Mouse (Mus musculus) MEL (cell line): Measurements from ENCODE around the gene Pitx1. TPM values are rescaled to one million over a fixed set of nuclear protein-coding genes. Genes with fewer than 3 reads are reported as not detected.

Experiments
- DNase-seq: peaks from one replicate; pipeline ENCODE4 v3.0.0; 2011; ENCODE audit warnings: low read depth, low spot score
- H3K27ac ChIP-seq: 2 replicates; pipeline ENCODE4 v1.5.1; 2012; ENCODE audit warnings: low read depth, mild to moderate bottlenecking, control low read depth, low read length, moderate library complexity; ENCODE audit not compliant: control insufficient read depth
- H3K27me3 ChIP-seq, 2 experiments: fragments of 150-350 bp in 1 of 2; sonication (generic) in 1 of 2; 2 replicates each; pipeline ENCODE4 v1.6.1; 2012; ENCODE audit warnings: low read length in 2 of 2, mild to moderate bottlenecking in 2 of 2, improper control_type of control experiment in 1 of 2, moderate library complexity in 1 of 2; ENCODE audit not compliant: insufficient read depth in 2 of 2, control insufficient read depth in 1 of 2
- H3K36me3 ChIP-seq, 2 experiments: 2 replicates each; pipeline ENCODE4 v1.6.1; 2012 to 2014; ENCODE audit warnings: low read length in 2 of 2, improper control_type of control experiment in 1 of 2, inconsistent platforms in 1 of 2, mild to moderate bottlenecking in 1 of 2; ENCODE audit not compliant: insufficient read depth in 2 of 2, control insufficient read depth in 1 of 2
- H3K4me1 ChIP-seq, 2 experiments: fragments of 150-350 bp in 1 of 2; sonication (generic) in 1 of 2; 2 replicates each; pipeline ENCODE4 v1.6.1; 2012; ENCODE audit warnings: low read length in 2 of 2, improper control_type of control experiment in 1 of 2, mild to moderate bottlenecking in 1 of 2; ENCODE audit not compliant: insufficient read depth in 2 of 2, control insufficient read depth in 1 of 2
- H3K4me3 ChIP-seq, 2 experiments: fragments of 150-350 bp in 1 of 2; sonication (generic) in 1 of 2; 2 replicates each; pipeline ENCODE4 v1.5.1; 2012; ENCODE audit warnings: low read depth in 2 of 2, low read length in 2 of 2, mild to moderate bottlenecking in 2 of 2, moderate library complexity in 2 of 2, control low read depth in 1 of 2, improper control_type of control experiment in 1 of 2; ENCODE audit not compliant: control insufficient read depth in 1 of 2, insufficient read depth in 1 of 2
- H3K79me2 ChIP-seq: 2 replicates; pipeline ENCODE4 v1.6.1; 2012; ENCODE audit warnings: mild to moderate bottlenecking, low read length, moderate library complexity; ENCODE audit not compliant: control insufficient read depth, poor library complexity, insufficient read depth
- H3K9ac ChIP-seq: 2 replicates; pipeline ENCODE4 v1.6.1; 2012; ENCODE audit warnings: low read depth, mild to moderate bottlenecking, control low read depth, low read length, moderate library complexity; ENCODE audit not compliant: control insufficient read depth, poor library complexity, severe bottlenecking
- H3K9me3 ChIP-seq: fragments of 150-350 bp; sonication (generic); replicated peaks from 2 replicates; pipeline ENCODE4 v1.6.1; 2012; ENCODE audit warnings: mild to moderate bottlenecking, low read length, improper control_type of control experiment, moderate library complexity; ENCODE audit not compliant: insufficient read depth
- BHLHE40 ChIP-seq: IDR thresholded peaks from 2 replicates; pipeline ENCODE4 v1.6.1; 2012; ENCODE audit warnings: low read depth, mild to moderate bottlenecking, inconsistent platforms, low read length, improper control_type of control experiment, borderline replicate concordance
- ELF1 ChIP-seq: IDR thresholded peaks from 2 replicates; pipeline ENCODE4 v1.6.1; 2014; ENCODE audit warnings: low read depth, mild to moderate bottlenecking, inconsistent platforms, low read length, improper control_type of control experiment, moderate library complexity
- EP300 ChIP-seq, 2 experiments: IDR thresholded peaks; 2 replicates each; pipeline ENCODE4 v1.6.1; 2011; ENCODE audit warnings: improper control_type of control experiment in 2 of 2, low read length in 2 of 2, low read depth in 1 of 2, mild to moderate bottlenecking in 1 of 2
- ETS1 ChIP-seq: IDR thresholded peaks from 2 replicates; pipeline ENCODE4 v1.6.1; 2012; ENCODE audit warnings: low read depth, mild to moderate bottlenecking, inconsistent platforms, low read length, improper control_type of control experiment, moderate library complexity
- JUND ChIP-seq: IDR thresholded peaks from 2 replicates; pipeline ENCODE4 v1.6.1; 2011; ENCODE audit warnings: low read depth, mild to moderate bottlenecking, improper control_type of control experiment, low read length
- KAT2A ChIP-seq: conservative IDR thresholded peaks from 2 replicates; pipeline ENCODE4 v1.6.1; 2012; ENCODE audit warnings: low read depth, low read length, improper control_type of control experiment, inconsistent platforms
- MAX ChIP-seq: IDR thresholded peaks from 2 replicates; pipeline ENCODE4 v1.6.1; 2011; ENCODE audit warnings: low read length, improper control_type of control experiment
- MAZ ChIP-seq: IDR thresholded peaks from 2 replicates; pipeline ENCODE4 v1.6.1; 2012; ENCODE audit warnings: low read depth, mild to moderate bottlenecking, inconsistent platforms, low read length, improper control_type of control experiment
- MEF2A ChIP-seq: IDR thresholded peaks from 2 replicates; pipeline ENCODE4 v1.6.1; 2014; ENCODE audit warnings: low read depth, mild to moderate bottlenecking, inconsistent platforms, low read length, improper control_type of control experiment; ENCODE audit not compliant: poor library complexity, insufficient replicate concordance, severe bottlenecking; ENCODE audit errors: extremely low read depth
- MXI1 ChIP-seq: IDR thresholded peaks from 2 replicates; pipeline ENCODE4 v1.6.1; 2011; ENCODE audit warnings: mild to moderate bottlenecking, low read depth, low read length, improper control_type of control experiment
- MYB ChIP-seq: IDR thresholded peaks from 2 replicates; pipeline ENCODE4 v1.6.1; 2011; ENCODE audit warnings: mild to moderate bottlenecking, low read depth, low read length, improper control_type of control experiment
- NELFE ChIP-seq: IDR thresholded peaks from 2 replicates; pipeline ENCODE4 v1.6.1; 2011; ENCODE audit warnings: low read depth, low read length, improper control_type of control experiment
- POLR2A ChIP-seq, 2 experiments: IDR thresholded peaks; 2 replicates each; pipeline ENCODE4 v1.6.1; 2011 to 2012; ENCODE audit warnings: low read length in 2 of 2, mild to moderate bottlenecking in 2 of 2, control low read depth in 1 of 2, improper control_type of control experiment in 1 of 2, low read depth in 1 of 2, moderate library complexity in 1 of 2; ENCODE audit not compliant: control insufficient read depth in 1 of 2, insufficient read depth in 1 of 2, poor library complexity in 1 of 2
- POLR2AphosphoS5 ChIP-seq: IDR thresholded peaks from 2 replicates; pipeline ENCODE4 v1.6.1; 2012; ENCODE audit warnings: low read depth, borderline replicate concordance, mild to moderate bottlenecking, inconsistent platforms, low read length, moderate library complexity, mixed read lengths
- RAD21 ChIP-seq: IDR thresholded peaks from 2 replicates; pipeline ENCODE4 v1.6.1; 2011; ENCODE audit warnings: mild to moderate bottlenecking, low read depth, low read length, improper control_type of control experiment
- RCOR1 ChIP-seq: IDR thresholded peaks from 2 replicates; pipeline ENCODE4 v1.6.1; 2012; ENCODE audit warnings: low read depth, mild to moderate bottlenecking, inconsistent platforms, low read length, improper control_type of control experiment
- SIN3A ChIP-seq: IDR thresholded peaks from 2 replicates; pipeline ENCODE4 v1.6.1; 2012; ENCODE audit warnings: low read length, improper control_type of control experiment, inconsistent platforms
- TCF12 ChIP-seq: IDR thresholded peaks from 2 replicates; pipeline ENCODE4 v1.6.1; 2014; ENCODE audit warnings: low read depth, mild to moderate bottlenecking, inconsistent platforms, low read length, improper control_type of control experiment, moderate library complexity
- USF2 ChIP-seq, 2 experiments: IDR thresholded peaks; 2 replicates each; pipeline ENCODE4 v1.6.1; 2011 to 2012; ENCODE audit warnings: improper control_type of control experiment in 2 of 2, low read length in 2 of 2, borderline replicate concordance in 1 of 2, inconsistent platforms in 1 of 2, low read depth in 1 of 2, mild to moderate bottlenecking in 1 of 2; ENCODE audit not compliant: insufficient read depth in 1 of 2
- ZKSCAN1 ChIP-seq: IDR thresholded peaks from 2 replicates; pipeline ENCODE4 v1.6.1; 2012; ENCODE audit warnings: low read depth, mild to moderate bottlenecking, inconsistent platforms, low read length, improper control_type of control experiment, moderate library complexity
- ZMIZ1 ChIP-seq: IDR thresholded peaks from 2 replicates; pipeline ENCODE4 v1.6.1; 2012; ENCODE audit warnings: low read depth, mild to moderate bottlenecking, inconsistent platforms, low read length, improper control_type of control experiment, moderate library complexity
- polyA plus RNA-seq, 2 experiments: library from polyadenylated mRNA; stranded (reverse) in 1 of 2; unstranded in 1 of 2; fragments of >175 nt in 1 of 2; fragments of >200 nt in 1 of 2; gene quantifications; 2 replicates each; pipeline versions ENCODE4 v1.2.1 to v1.2.4; 2012; ENCODE audit warnings: low replicate concordance in 2 of 2, low read depth in 1 of 2; ENCODE audit not compliant: insufficient read length in 2 of 2, insufficient read depth in 1 of 2, missing spikeins in 1 of 2
- total RNA-seq: library from RNA; depleted of rRNA; stranded (reverse); fragments of 300-350 nt; gene quantifications from 2 replicates; pipeline ENCODE4 v1.2.3, GENCODE M21; 2012

Pitx1 gene
- total and polyA plus RNA-seq, 3 experiments: not detected

DNA sequence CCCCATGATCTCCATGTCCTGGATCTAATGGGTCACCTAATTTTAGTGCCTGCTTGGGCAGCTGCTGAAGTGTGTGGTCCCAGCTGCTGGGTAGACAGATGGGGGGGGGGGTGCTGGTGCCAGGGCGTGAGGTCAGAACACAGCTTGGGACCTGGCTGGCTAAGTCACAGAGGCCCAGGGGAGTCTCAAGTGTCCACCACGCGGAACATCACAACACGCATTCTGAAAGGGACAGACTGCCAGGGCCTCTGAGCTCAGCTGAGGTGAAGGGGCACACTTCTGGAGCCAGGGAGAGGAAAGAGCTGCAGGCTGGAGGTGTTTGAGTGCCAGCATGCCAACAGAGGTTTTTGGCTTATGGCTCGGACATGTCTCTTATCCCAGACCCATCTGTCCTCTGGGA lies 14.7 kb upstream of the Pitx1 start:
- Histone ChIP-seq H3K36me3 (no peaks in the 10 kb centered on the region), H3K9ac (no peak overlapping the region), H3K27ac (no peak overlapping the region), H3K79me2 (no peaks in the 10 kb centered on the region)
- no peak for TF ChIP-seq BHLHE40
- TF ChIP-seq ZKSCAN1: no peak
- TF ChIP-seq KAT2A: no peak
- TF ChIP-seq MAZ: no peak
- no peak for TF ChIP-seq POLR2A (IDR thresholded peaks at IDR 0.05; ENCODE audit: control insufficient read depth in 1 of 2, insufficient read depth in 1 of 2, low read depth in 1 of 2, low read length in 2 of 2, poor library complexity in 1 of 2)
- TF ChIP-seq, all 39 proteins: peak for 0
- no peak overlapping the region for H3K4me3 ChIP-seq
- no peak for DNase-seq
- H3K27me3 ChIP-seq: no peaks in the 10 kb centered on the region
- no peaks in the 10 kb centered on the region for H3K4me1 ChIP-seq
- no peaks in the 10 kb centered on the region for H3K9me3 ChIP-seq

- Histone ChIP-seq H3K36me3 (no peaks in the 10 kb centered on the region), H3K9ac (no peak overlapping the region), H3K27me3 (no peaks in the 10 kb centered on the region), H3K27ac (no peak overlapping the region), H3K9me3 (no peaks in the 10 kb centered on the region), H3K4me3 (no peak overlapping the region), H3K79me2 (no peaks in the 10 kb centered on the region), H3K4me1 (no peaks in the 10 kb centered on the region)
- no peak for DNase-seq
- TF ChIP-seq SIN3A (no peak), ETS1 (no peak), NELFE (no peak), MXI1 (no peak), MAZ (no peak), ELF1 (no peak), POLR2AphosphoS5 (no peak), KAT2A (no peak), RCOR1 (no peak), EP300 (IDR thresholded peaks at IDR 0.05; ENCODE audit: low read depth in 1 of 2, low read length in 2 of 2) (no peak), JUND (no peak), USF2 (IDR thresholded peaks at IDR 0.05; ENCODE audit: borderline replicate concordance in 1 of 2, insufficient read depth in 1 of 2, low read depth in 1 of 2, low read length in 2 of 2) (no peak), RAD21 (no peak), MAX (no peak), POLR2A (IDR thresholded peaks at IDR 0.05; ENCODE audit: control insufficient read depth in 1 of 2, insufficient read depth in 1 of 2, low read depth in 1 of 2, low read length in 2 of 2, poor library complexity in 1 of 2) (no peak), ZMIZ1 (no peak), MEF2A (no peak), MYB (no peak), TCF12 (no peak)
Measured at GRCm38 (mm10) chr13:55848604-55849190, 12.7 kb upstream of the Pitx1 start.
